Mouse (Mus musculus): ENCODE data around the gene Thsd4. TPM values are rescaled to one million over a fixed set of nuclear protein-coding genes. Genes with fewer than 3 reads are reported as not detected.

Thsd4 gene
- polyA plus RNA-seq, 1 experiment, result 1.3 TPM

GRCm38 (mm10) chr9:60434093-60434492 lies 87.8 kb downstream of the Thsd4 start:
- no peak overlapping the region for H3K4me3 ChIP-seq (ENCODE audit: insufficient read depth, poor library complexity, severe bottlenecking)
- no peak for TF ChIP-seq CTCF (IDR thresholded peaks at IDR 0.05; ENCODE audit: control insufficient read depth, insufficient read depth, insufficient read length)
- TF ChIP-seq FOSL1 (IDR thresholded peaks at IDR 0.05; ENCODE audit: insufficient read depth, low read length, poor library complexity, severe bottlenecking), result no peak
- TF ChIP-seq USF1 (IDR thresholded peaks at IDR 0.05; ENCODE audit: low read depth), result no peak
- TF ChIP-seq MAX (IDR thresholded peaks at IDR 0.05), result no peak
- TF ChIP-seq MYOG (IDR thresholded peaks at IDR 0.05; ENCODE audit: control insufficient read depth, extremely low read depth, insufficient read length), result no peak

GRCm38 (mm10) chr9:60431924-60432323 lies 89.9 kb downstream of the Thsd4 start:
- H3K79me2 ChIP-seq (ENCODE audit: control insufficient read depth, insufficient read depth), result no peaks in the 10 kb centered on the region
- no peaks in the 10 kb centered on the region for H3K79me3 ChIP-seq (ENCODE audit: low read depth)
- H3ac ChIP-seq (ENCODE audit: control insufficient read depth, insufficient read length, low read depth), result no peak overlapping the region
- no peak overlapping the region for H3K4me3 ChIP-seq (ENCODE audit: insufficient read depth, poor library complexity, severe bottlenecking)
- TF ChIP-seq FOSL1 (IDR thresholded peaks at IDR 0.05; ENCODE audit: insufficient read depth, low read length, poor library complexity, severe bottlenecking), result no peak
- no peak for TF ChIP-seq MAX (IDR thresholded peaks at IDR 0.05)
- no peak for TF ChIP-seq CTCF (IDR thresholded peaks at IDR 0.05; ENCODE audit: control insufficient read depth, insufficient read depth, insufficient read length)
- no peak for TF ChIP-seq CEBPB (IDR thresholded peaks at IDR 0.05; ENCODE audit: low read depth)
- no peak for TF ChIP-seq USF1 (IDR thresholded peaks at IDR 0.05; ENCODE audit: low read depth)
- no peak for TF ChIP-seq MYOG (IDR thresholded peaks at IDR 0.05; ENCODE audit: control insufficient read depth, extremely low read depth, insufficient read length)
- TF ChIP-seq MYOD1 (IDR thresholded peaks at IDR 0.05; ENCODE audit: control insufficient read depth, insufficient read length, low read depth), result no peak
- H3K27me3 ChIP-seq (ENCODE audit: control insufficient read depth, insufficient read depth, insufficient read length), result no peaks in the 10 kb centered on the region
- no peaks in the 10 kb centered on the region for H3K36me3 ChIP-seq (ENCODE audit: control insufficient read depth, insufficient read depth)

More at GRCm38 (mm10) chr9:60434093-60434492, 87.8 kb downstream of the Thsd4 start:
- Histone ChIP-seq H3ac (ENCODE audit: control insufficient read depth, insufficient read length, low read depth) (no peak overlapping the region), H3K79me3 (ENCODE audit: low read depth) (no peaks in the 10 kb centered on the region), H3K79me2 (ENCODE audit: control insufficient read depth, insufficient read depth) (no peaks in the 10 kb centered on the region), H3K27me3 (ENCODE audit: control insufficient read depth, insufficient read depth, insufficient read length) (no peaks in the 10 kb centered on the region), H3K36me3 (ENCODE audit: control insufficient read depth, insufficient read depth) (no peaks in the 10 kb centered on the region)

GRCm38 (mm10) chr9:60430017-60430416 lies 91.8 kb downstream of the Thsd4 start:
- H3K79me2 ChIP-seq (ENCODE audit: control insufficient read depth, insufficient read depth), result no peaks in the 10 kb centered on the region
- H3K4me3 ChIP-seq (ENCODE audit: insufficient read depth, poor library complexity, severe bottlenecking), result no peak overlapping the region
- TF ChIP-seq MYOD1 (IDR thresholded peaks at IDR 0.05; ENCODE audit: control insufficient read depth, insufficient read length, low read depth) (no peak), MAX (IDR thresholded peaks at IDR 0.05) (no peak), USF1 (IDR thresholded peaks at IDR 0.05; ENCODE audit: low read depth) (no peak)
- no peaks in the 10 kb centered on the region for H3K79me3 ChIP-seq (ENCODE audit: low read depth)
- no peaks in the 10 kb centered on the region for H3K27me3 ChIP-seq (ENCODE audit: control insufficient read depth, insufficient read depth, insufficient read length)
- H3ac ChIP-seq (ENCODE audit: control insufficient read depth, insufficient read length, low read depth), result no peak overlapping the region
- no peaks in the 10 kb centered on the region for H3K36me3 ChIP-seq (ENCODE audit: control insufficient read depth, insufficient read depth)

GRCm38 (mm10) chr9:60414076-60414755 lies 107.6 kb downstream of the Thsd4 start:
- Histone ChIP-seq H3K27me3 (ENCODE audit: control insufficient read depth, insufficient read depth, insufficient read length) (no peaks in the 10 kb centered on the region), H3K79me2 (ENCODE audit: control insufficient read depth, insufficient read depth) (no peaks in the 10 kb centered on the region), H3K4me3 (ENCODE audit: insufficient read depth, poor library complexity, severe bottlenecking) (no peak overlapping the region), H3K36me3 (ENCODE audit: control insufficient read depth, insufficient read depth) (no peaks in the 10 kb centered on the region), H3ac (ENCODE audit: control insufficient read depth, insufficient read length, low read depth) (no peak overlapping the region), H3K79me3 (ENCODE audit: low read depth) (no peaks in the 10 kb centered on the region)
- TF ChIP-seq CTCF (IDR thresholded peaks at IDR 0.05; ENCODE audit: control insufficient read depth, insufficient read depth, insufficient read length) (no peak), USF1 (IDR thresholded peaks at IDR 0.05; ENCODE audit: low read depth) (no peak), MYOD1 (IDR thresholded peaks at IDR 0.05; ENCODE audit: control insufficient read depth, insufficient read length, low read depth) (no peak), FOSL1 (IDR thresholded peaks at IDR 0.05; ENCODE audit: insufficient read depth, low read length, poor library complexity, severe bottlenecking) (no peak), CEBPB (IDR thresholded peaks at IDR 0.05; ENCODE audit: low read depth) (no peak), MAX (IDR thresholded peaks at IDR 0.05) (no peak), MYOG (IDR thresholded peaks at IDR 0.05; ENCODE audit: control insufficient read depth, extremely low read depth, insufficient read length) (no peak)

GRCm38 (mm10) chr9:60410872-60411635 lies 110.8 kb downstream of the Thsd4 start:
- H3K4me3 ChIP-seq (ENCODE audit: insufficient read depth, poor library complexity, severe bottlenecking), result no peak overlapping the region
- no peaks in the 10 kb centered on the region for H3K36me3 ChIP-seq (ENCODE audit: control insufficient read depth, insufficient read depth)
- no peak for TF ChIP-seq CTCF (IDR thresholded peaks at IDR 0.05; ENCODE audit: control insufficient read depth, insufficient read depth, insufficient read length)
- TF ChIP-seq CEBPB (IDR thresholded peaks at IDR 0.05; ENCODE audit: low read depth), result no peak
- no peaks in the 10 kb centered on the region for H3K79me3 ChIP-seq (ENCODE audit: low read depth)
- no peak overlapping the region for H3ac ChIP-seq (ENCODE audit: control insufficient read depth, insufficient read length, low read depth)
- H3K79me2 ChIP-seq (ENCODE audit: control insufficient read depth, insufficient read depth), result no peaks in the 10 kb centered on the region
- no peaks in the 10 kb centered on the region for H3K27me3 ChIP-seq (ENCODE audit: control insufficient read depth, insufficient read depth, insufficient read length)

- Histone ChIP-seq H3K79me2 (ENCODE audit: control insufficient read depth, insufficient read depth) (no peaks in the 10 kb centered on the region), H3K27me3 (ENCODE audit: control insufficient read depth, insufficient read depth, insufficient read length) (no peaks in the 10 kb centered on the region), H3K36me3 (ENCODE audit: control insufficient read depth, insufficient read depth) (no peaks in the 10 kb centered on the region), H3K79me3 (ENCODE audit: low read depth) (no peaks in the 10 kb centered on the region), H3K4me3 (ENCODE audit: insufficient read depth, poor library complexity, severe bottlenecking) (no peak overlapping the region), H3ac (ENCODE audit: control insufficient read depth, insufficient read length, low read depth) (no peak overlapping the region)
- peak; percentile 41 for TF ChIP-seq MAX (IDR thresholded peaks at IDR 0.05)
- TF ChIP-seq CTCF (IDR thresholded peaks at IDR 0.05; ENCODE audit: control insufficient read depth, insufficient read depth, insufficient read length), result no peak
- peak; percentile 36 for TF ChIP-seq FOSL1 (IDR thresholded peaks at IDR 0.05; ENCODE audit: insufficient read depth, low read length, poor library complexity, severe bottlenecking)
- TF ChIP-seq USF1 (IDR thresholded peaks at IDR 0.05; ENCODE audit: low read depth), result no peak
- TF ChIP-seq MYOG (IDR thresholded peaks at IDR 0.05; ENCODE audit: control insufficient read depth, extremely low read depth, insufficient read length), result no peak
Measured at GRCm38 (mm10) chr9:60407374-60407773, 114.5 kb downstream of the Thsd4 start.
